Mouse (Mus musculus): Measurements from ENCODE around the gene Rcc2. TPM values are rescaled to one million over a fixed set of nuclear protein-coding genes. Genes with fewer than 3 reads are reported as not detected.

Gene Rcc2
- polyA plus RNA-seq, 1 experiment from 2014 or later, result 74.5 TPM

DNA sequence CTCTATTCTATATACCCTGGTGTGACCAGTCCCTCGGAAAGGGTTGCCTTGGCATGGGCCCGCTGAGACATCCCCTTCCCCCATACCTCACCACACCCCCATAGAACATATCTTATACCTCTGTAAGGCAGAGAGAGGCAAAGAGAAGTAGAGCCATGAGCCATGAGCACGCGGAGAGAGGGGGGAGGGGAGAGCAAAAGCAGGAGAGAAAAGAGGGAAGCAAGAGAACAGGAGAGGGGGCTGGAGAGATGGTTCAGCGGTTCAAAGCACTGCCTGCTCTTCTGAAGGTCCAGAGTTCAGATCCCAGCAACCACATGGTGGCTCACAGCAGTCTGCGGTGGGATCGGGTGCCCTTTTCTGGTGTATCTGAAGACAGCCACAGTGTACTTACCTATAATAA, 8.9 kb upstream of the Rcc2 start:
- peaks cover 54% of the 10 kb centered on the region for H3K4me1 ChIP-seq (replicated peaks; ENCODE audit: control insufficient read depth, insufficient read depth, low read length)
- 0 out of 2 replicates have a peak overlapping the region, but pooled peaks have one; percentile 23 for H3K27ac ChIP-seq (ENCODE audit: low read depth, low read length)
- ATAC-seq (replicated peaks; ENCODE audit: low FRiP score), result no peak
- H3K4me3 ChIP-seq (ENCODE audit: low read depth, low read length), result no peak overlapping the region
- H3K27me3 ChIP-seq (replicated peaks; ENCODE audit: control insufficient read depth, insufficient read depth, low read length), result no peaks in the 10 kb centered on the region
- H3K36me3 ChIP-seq (ENCODE audit: control insufficient read depth, insufficient read depth, low read length), result no peaks in the 10 kb centered on the region
- no peak overlapping the region for H3K9ac ChIP-seq (ENCODE audit: low read depth, low read length)
- WGBS, result 51% methylated on average over 7 of the region's 7 CpGs
- H3K4me2 ChIP-seq, result no peak overlapping the region
- DNase-seq (ENCODE audit: low spot score), result no peak
- no peaks in the 10 kb centered on the region for H3K9me3 ChIP-seq (ENCODE audit: control insufficient read depth, low read length)

GRCm38 (mm10) chr4:140693513-140693912, 6.8 kb upstream of the Rcc2 start:
- Histone ChIP-seq H3K36me3 (ENCODE audit: control insufficient read depth, insufficient read depth, low read length) (no peaks in the 10 kb centered on the region), H3K9ac (ENCODE audit: low read depth, low read length) (no peak overlapping the region), H3K27ac (ENCODE audit: low read depth, low read length) (no peak overlapping the region; the same call in 1 of the 2 replicates), H3K4me3 (ENCODE audit: low read depth, low read length) (no peak overlapping the region), H3K4me1 (replicated peaks; ENCODE audit: control insufficient read depth, insufficient read depth, low read length) (peaks cover 52% of the 10 kb centered on the region), H3K9me3 (ENCODE audit: control insufficient read depth, low read length) (no peaks in the 10 kb centered on the region), H3K27me3 (replicated peaks; ENCODE audit: control insufficient read depth, insufficient read depth, low read length) (no peaks in the 10 kb centered on the region), H3K4me2 (no peak overlapping the region)
- ATAC-seq (replicated peaks; ENCODE audit: low FRiP score), result no peak
- no peak for DNase-seq (ENCODE audit: low spot score)
- 32% methylated on average over 4 of the region's 4 CpGs for WGBS

GRCm38 (mm10) chr4:140694551-140695060, 5.7 kb upstream of the Rcc2 start:
- no peaks in the 10 kb centered on the region for H3K9me3 ChIP-seq (ENCODE audit: control insufficient read depth, low read length)
- no peak for DNase-seq (ENCODE audit: low spot score)
- H3K9ac ChIP-seq (ENCODE audit: low read depth, low read length), result no peak overlapping the region; the same call in 1 of the 2 replicates
- peaks cover 3% of the 10 kb centered on the region; the same call in 1 of the 2 replicates for H3K27me3 ChIP-seq (replicated peaks; ENCODE audit: control insufficient read depth, insufficient read depth, low read length)
- no peak overlapping the region for H3K4me2 ChIP-seq
- no peak for ATAC-seq (replicated peaks; ENCODE audit: low FRiP score)
- no peaks in the 10 kb centered on the region for H3K36me3 ChIP-seq (ENCODE audit: control insufficient read depth, insufficient read depth, low read length)
- no peak overlapping the region for H3K4me3 ChIP-seq (ENCODE audit: low read depth, low read length)
- 54% methylated on average over 1 of the region's 1 CpGs for WGBS
- no peak overlapping the region for H3K27ac ChIP-seq (ENCODE audit: low read depth, low read length)
- peaks cover 53% of the 10 kb centered on the region for H3K4me1 ChIP-seq (replicated peaks; ENCODE audit: control insufficient read depth, insufficient read depth, low read length)

DNA sequence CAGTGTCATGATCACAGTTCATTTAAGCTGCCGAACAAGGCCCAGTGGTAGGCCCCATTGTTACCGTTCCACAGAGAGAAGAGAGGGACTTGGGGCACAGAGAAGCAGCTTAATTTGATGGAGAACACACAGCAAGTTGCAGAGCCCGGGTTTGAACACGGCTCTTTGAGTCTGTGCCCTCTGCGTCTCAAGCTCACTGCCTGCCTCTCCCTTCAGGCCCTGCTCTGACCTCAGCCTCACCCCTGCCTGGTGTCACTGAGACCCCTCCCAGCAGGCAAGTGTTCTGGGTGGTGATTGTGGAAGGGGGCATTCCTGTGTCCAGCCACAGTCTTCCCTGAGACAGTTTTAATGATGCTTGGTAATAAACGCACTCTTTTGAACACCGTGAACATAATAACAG, 5.2 kb upstream of the Rcc2 start:
- DNase-seq (ENCODE audit: low spot score) (no peak), ATAC-seq (replicated peaks; ENCODE audit: low FRiP score) (no peak)
- Histone ChIP-seq H3K4me1 (replicated peaks; ENCODE audit: control insufficient read depth, insufficient read depth, low read length) (peaks cover 49% of the 10 kb centered on the region), H3K4me3 (ENCODE audit: low read depth, low read length) (no peak overlapping the region), H3K9ac (ENCODE audit: low read depth, low read length) (peak overlapping the region; percentile 40; the same call in 1 of the 2 replicates), H3K36me3 (ENCODE audit: control insufficient read depth, insufficient read depth, low read length) (no peaks in the 10 kb centered on the region), H3K27me3 (replicated peaks; ENCODE audit: control insufficient read depth, insufficient read depth, low read length) (peaks cover 3% of the 10 kb centered on the region), H3K27ac (ENCODE audit: low read depth, low read length) (peak overlapping the region; percentile 82), H3K9me3 (ENCODE audit: control insufficient read depth, low read length) (no peaks in the 10 kb centered on the region), H3K4me2 (no peak overlapping the region)
- WGBS, result 82% methylated on average over 7 of the region's 7 CpGs

- ATAC-seq (replicated peaks; ENCODE audit: low FRiP score), result peak; percentile 64
- Histone ChIP-seq H3K4me1 (replicated peaks; ENCODE audit: control insufficient read depth, insufficient read depth, low read length) (peaks cover 49% of the 10 kb centered on the region), H3K4me3 (ENCODE audit: low read depth, low read length) (peak overlapping the region; percentile 31), H3K36me3 (ENCODE audit: control insufficient read depth, insufficient read depth, low read length) (no peaks in the 10 kb centered on the region), H3K9me3 (ENCODE audit: control insufficient read depth, low read length) (no peaks in the 10 kb centered on the region), H3K9ac (ENCODE audit: low read depth, low read length) (peak overlapping the region; percentile 40; the same call in 1 of the 2 replicates), H3K27me3 (replicated peaks; ENCODE audit: control insufficient read depth, insufficient read depth, low read length) (peaks cover 3% of the 10 kb centered on the region), H3K27ac (ENCODE audit: low read depth, low read length) (peak overlapping the region; percentile 82), H3K4me2 (peak overlapping the region; percentile 60)
- 57% methylated on average over 14 of the region's 14 CpGs for WGBS
- no peak for DNase-seq (ENCODE audit: low spot score)
Measured at GRCm38 (mm10) chr4:140695675-140696585, 4.4 kb upstream of the Rcc2 start.

DNA sequence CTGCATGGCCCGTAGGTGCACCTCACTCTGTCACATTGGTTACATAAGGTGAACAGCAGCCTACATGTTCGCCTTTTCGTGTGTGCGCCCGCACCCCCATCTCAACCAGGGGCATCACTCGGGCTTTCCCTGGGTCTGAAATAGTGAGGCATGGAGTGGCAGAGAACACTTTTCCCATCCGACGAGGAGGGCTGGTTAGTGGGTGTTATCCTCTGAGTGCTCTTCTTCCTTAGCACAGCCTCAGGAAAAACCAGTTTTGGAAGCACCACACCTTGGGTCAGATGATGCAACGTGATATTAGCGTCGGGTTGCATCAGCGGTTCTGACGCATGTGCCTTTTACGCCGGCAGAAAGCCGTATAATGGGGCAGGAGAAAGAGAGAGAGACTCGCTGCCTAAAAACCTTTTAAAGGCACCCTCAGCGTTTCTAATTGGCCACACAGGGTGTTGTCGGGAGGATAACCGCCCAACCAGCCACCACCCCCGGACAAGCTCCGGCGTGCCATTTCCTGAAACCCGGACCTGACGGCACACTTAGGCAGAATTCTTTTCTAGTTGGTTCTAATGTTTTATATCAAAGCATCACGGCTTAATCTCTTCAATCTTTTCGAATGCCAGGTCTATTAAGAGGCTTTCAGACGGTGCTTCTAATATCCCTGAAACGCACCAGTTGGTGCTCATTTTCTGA, 757 bp upstream of the Rcc2 start:
- Histone ChIP-seq H3K27ac (ENCODE audit: low read depth, low read length) (peak overlapping the region; percentile 100), H3K36me3 (ENCODE audit: control insufficient read depth, insufficient read depth, low read length) (peaks cover 4% of the 10 kb centered on the region), H3K9ac (ENCODE audit: low read depth, low read length) (peak overlapping the region; percentile 99), H3K9me3 (ENCODE audit: control insufficient read depth, low read length) (no peaks in the 10 kb centered on the region), H3K4me1 (replicated peaks; ENCODE audit: control insufficient read depth, insufficient read depth, low read length) (peaks cover 55% of the 10 kb centered on the region), H3K4me2 (peak overlapping the region; percentile 95), H3K4me3 (ENCODE audit: low read depth, low read length) (peak overlapping the region; percentile 98), H3K27me3 (replicated peaks; ENCODE audit: control insufficient read depth, insufficient read depth, low read length) (peaks cover 3% of the 10 kb centered on the region)
- WGBS, result 6% methylated on average over 29 of the region's 29 CpGs
- peak; percentile 66 for ATAC-seq (replicated peaks; ENCODE audit: low FRiP score)
- DNase-seq (ENCODE audit: low spot score), result peak; percentile 74

DNA sequence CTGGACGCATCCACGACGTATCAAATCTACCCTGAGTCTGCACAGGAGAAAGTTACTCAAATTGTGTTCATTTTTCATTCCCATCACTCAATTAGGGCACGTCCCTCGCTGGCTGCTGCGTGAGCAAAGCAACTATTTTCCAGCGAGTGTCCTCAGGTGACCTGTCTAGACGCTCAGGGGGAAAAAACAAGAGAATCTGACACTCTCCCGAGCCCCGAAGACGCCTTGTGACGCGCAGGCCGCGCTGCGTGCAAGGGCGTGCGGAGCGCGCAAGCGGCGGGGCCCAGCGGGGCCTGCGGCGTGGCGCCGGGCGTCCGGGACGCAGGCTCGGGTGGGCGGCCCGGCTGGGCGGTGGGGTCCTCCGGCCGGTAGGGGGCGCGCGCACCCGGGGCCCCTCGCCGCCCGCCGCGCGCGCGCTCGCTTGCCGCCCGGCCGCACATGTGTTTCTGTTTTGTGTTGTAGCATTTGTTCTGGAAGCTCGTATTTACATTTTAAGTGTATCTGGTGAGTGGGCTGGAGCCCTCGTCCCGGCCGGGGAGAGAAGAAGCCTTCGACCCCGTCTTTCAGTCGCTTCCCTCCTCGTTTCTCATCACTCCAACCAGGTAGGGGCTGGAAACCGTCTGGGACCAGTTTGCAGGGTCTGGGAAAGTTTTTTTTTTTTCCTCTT, 841 bp downstream of the Rcc2 start:
- DNase-seq (ENCODE audit: low spot score) (peak; percentile 84), ATAC-seq (replicated peaks; ENCODE audit: low FRiP score) (peak; percentile 67)
- H3K36me3 ChIP-seq (ENCODE audit: control insufficient read depth, insufficient read depth, low read length), result peaks cover 15% of the 10 kb centered on the region
- WGBS, result under 1% methylated on average over 60 of the region's 61 CpGs
- H3K9me3 ChIP-seq (ENCODE audit: control insufficient read depth, low read length), result no peaks in the 10 kb centered on the region
- H3K27me3 ChIP-seq (replicated peaks; ENCODE audit: control insufficient read depth, insufficient read depth, low read length), result peaks cover 3% of the 10 kb centered on the region
- peak overlapping the region; percentile 98 for H3K4me3 ChIP-seq (ENCODE audit: low read depth, low read length)
- peaks cover 42% of the 10 kb centered on the region for H3K4me1 ChIP-seq (replicated peaks; ENCODE audit: control insufficient read depth, insufficient read depth, low read length)
- H3K4me2 ChIP-seq, result peak overlapping the region; percentile 95
- peak overlapping the region; percentile 99 for H3K9ac ChIP-seq (ENCODE audit: low read depth, low read length)
- H3K27ac ChIP-seq (ENCODE audit: low read depth, low read length), result peak overlapping the region; percentile 100
